Mouse (Mus musculus): ENCODE measurements around the gene Trp53rkb.

Gene Trp53rkb

GRCm38 (mm10) chr2:166834796-166835195, 42.5 kb downstream of the Trp53rkb start:
- no peak for DNase-seq

GRCm38 (mm10) chr2:166835581-166835980, 43.2 kb downstream of the Trp53rkb start:
- DNase-seq = no peak

GRCm38 (mm10) chr2:166841813-166842212, 49.5 kb downstream of the Trp53rkb start:
- DNase-seq = no peak

Data from retina, postnatal 1 day (tissue).